In genomic region chr7:97863512-97863911, GRCm38 (mm10) we compare ENCODE assay signal across 32 mouse cellular contexts. TPM values are rescaled to one million over a fixed set of nuclear protein-coding genes. Genes with fewer than 3 reads are reported as not detected.
DNase-seq lines count a peak whose midpoint lies in the region; ATAC-seq and TF ChIP-seq lines count a peak whose summit lies in the region.
"Had no signal": no experiment of that assay in that cellular context is flagged by ENCODE, and none has a peak within 500 bp of the region (broad histone marks: within the 10 kb centered on the region; RNA-seq: fewer than 3 reads in every experiment).

No protein-coding gene starts in this region.

- no peak for TF ChIP-seq POLR2A in CH12.LX (IDR thresholded peaks at IDR 0.05; ENCODE audit: low read depth, low read length)

- no peaks in the 10 kb centered on the region for H3K36me3 ChIP-seq in CH12.LX (replicated peaks in 1 of 2; ENCODE audit: control insufficient read depth in 1 of 2, insufficient read depth in 1 of 2, low read length in 1 of 2)
- H3K36me3 ChIP-seq: G1E; heart, embryonic 10.5 days; heart, embryonic 13.5 days had no signal

- TF ChIP-seq CTCF in CH12.LX (conservative IDR thresholded peaks at IDR 0.05 in 1 of 2, IDR thresholded peaks at IDR 0.05 in 1 of 2; ENCODE audit: low read depth in 2 of 2, low read length in 2 of 2), result no peak

- TF ChIP-seq RAD21 in CH12.LX (IDR thresholded peaks at IDR 0.05; ENCODE audit: low read depth, low read length), result no peak

- DNase-seq in CH12.LX (ENCODE audit: extremely low read depth), result peak; percentile 35
- DNase-seq in heart, adult 8-10 months (ENCODE audit: low spot score), result no peak
- no peak for DNase-seq in thymus, adult 18-20 months
- DNase-seq in layer of hippocampus, adult 8-10 months (ENCODE audit: low spot score in 2 of 2), result no peak
- DNase-seq: adrenal gland, postnatal 10 days; adrenal gland, postnatal 36 days; cerebellum, adult 11 months; cerebellum, adult 2 months; cerebellum, adult 9-11 months; cerebellum, postnatal 25 days; forebrain, postnatal 0 days; gastrocnemius, postnatal 10 days; gastrocnemius, postnatal 36 days; heart, adult 18-20 months; heart, postnatal 14 days; heart, postnatal 4 days had no signal

- TF ChIP-seq EP300 in CH12.LX (IDR thresholded peaks at IDR 0.05; ENCODE audit: low read length), result peak; percentile 97

- dilution Hi-C loops in CH12.LX (cut with MboI; ENCODE audit: extremely low pct_ligation_motif_present, extremely low pct_unique_long_range_greater_than_20kb, low sequenced_read_pairs), result no loop called here

- H3K4me2 ChIP-seq in CH12.LX (ENCODE audit: insufficient read depth, low read depth, poor library complexity, severe bottlenecking), result peak overlapping the region; percentile 36; the same call in 1 of the 2 replicates
- H3K4me2 ChIP-seq: forebrain, embryonic 13.5 days; heart, embryonic 13.5 days; hindbrain, embryonic 14.5 days had no signal

- H3K4me1 ChIP-seq in CH12.LX (ENCODE audit: control insufficient read depth in 1 of 2, insufficient read depth in 2 of 2), result peaks cover 0 to 11% of the 10 kb centered on the region in 2 experiments; a peak in 2 of 4 replicates
- H3K4me1 ChIP-seq: forebrain, embryonic 10.5 days; forebrain, embryonic 13.5 days had no signal

- peak; percentile 69 for ATAC-seq in common myeloid progenitor, adult 5-6 weeks (replicated peaks; ENCODE audit: low read depth, poor library complexity, severe bottlenecking)
- peak; percentile 71 for ATAC-seq in megakaryocyte progenitor cell, adult 5-6 weeks (replicated peaks; ENCODE audit: poor library complexity)
- ATAC-seq: forebrain, embryonic 13.5 days; forebrain, postnatal 0 days; hindbrain, postnatal 0 days; inflammation-experienced regulatory T-cells, adult 6 months; intestine, embryonic 16.5 days; Patski had no signal

- no peaks in the 10 kb centered on the region for H3K9me3 ChIP-seq in CH12.LX (replicated peaks; ENCODE audit: low read length)
- H3K9me3 ChIP-seq: forebrain, embryonic 10.5 days; forebrain, embryonic 13.5 days; G1E; heart, embryonic 10.5 days; heart, embryonic 13.5 days had no signal

- no peak overlapping the region for H3K27ac ChIP-seq in CH12.LX (ENCODE audit: insufficient read depth, low read depth)
- H3K27ac ChIP-seq: forebrain, embryonic 10.5 days; forebrain, embryonic 13.5 days; heart, embryonic 10.5 days; heart, embryonic 13.5 days; hindbrain, embryonic 14.5 days; hindbrain, postnatal 0 days had no signal

- no peak overlapping the region for H3K4me3 ChIP-seq in CH12.LX (replicated peaks in 1 of 3; ENCODE audit: low read depth in 2 of 3, low read length in 2 of 3, poor library complexity in 1 of 3)
- H3K4me3 ChIP-seq: forebrain, embryonic 10.5 days; forebrain, embryonic 13.5 days; heart, embryonic 10.5 days; heart, embryonic 13.5 days had no signal

- in situ Hi-C loops in CH12.LX (cut with MboI; ENCODE audit: low pct_ligation_motif_present, low pct_unique_long_range_greater_than_20kb, low sequenced_read_pairs), result no loop called here

- H3K27me3 ChIP-seq in CH12.LX (replicated peaks), result no peaks in the 10 kb centered on the region
- H3K27me3 ChIP-seq: forebrain, embryonic 13.5 days; heart, embryonic 13.5 days; Patski had no signal

- no peak overlapping the region for H3K9ac ChIP-seq in CH12.LX (ENCODE audit: insufficient read depth, low read depth)
- H3K9ac ChIP-seq: forebrain, embryonic 13.5 days; forebrain, postnatal 0 days; heart, embryonic 13.5 days; hindbrain, embryonic 14.5 days had no signal

- no peaks in the 10 kb centered on the region for H3K79me2 ChIP-seq in CH12.LX (replicated peaks; ENCODE audit: control insufficient read depth, extremely low read depth, insufficient read depth, poor library complexity, severe bottlenecking)

TF ChIP-seq in CH12.LX, 34 proteins besides CTCF, POLR2A, EP300 and RAD21:
- TF ChIP-seq IRF4 (IDR thresholded peaks at IDR 0.05; ENCODE audit: low read depth, low read length) (peak; percentile 98), MAZ (IDR thresholded peaks at IDR 0.05; ENCODE audit: low read depth, low read length) (no peak), RCOR1 (conservative IDR thresholded peaks at IDR 0.05; ENCODE audit: low read depth, low read length) (0 out of 2 replicates have a peak, but pooled peaks have one; percentile 39), MEF2A (IDR thresholded peaks at IDR 0.05; ENCODE audit: borderline replicate concordance, low read depth, low read length) (0 out of 2 replicates have a peak, but pooled peaks have one; percentile 13)

RNA-seq across cellular contexts. Expression of gene Gdpd4, which starts 56.2 kb away (rescaled TPM):
- total RNA-seq in CH12.LX (2012; rRNA removed), result not detected in 2 replicates
- not detected in 2 replicates for total RNA-seq in CH12.LX (2014; rRNA removed)
- not detected in 2 replicates for polyA plus RNA-seq in CH12.LX (2012; ENCODE audit: insufficient read length, low read depth)
- not detected in 2 replicates for total RNA-seq in common myeloid progenitor, adult 5-6 weeks (2017)
- not detected in 2 replicates for total RNA-seq in megakaryocyte progenitor cell, adult 5-6 weeks (2015)
- not detected in 2 replicates for total RNA-seq in megakaryocyte progenitor cell, adult 5-6 weeks (2017)
- total RNA-seq in heart, adult 8-10 months (2022), result not detected
- not detected for total RNA-seq in layer of hippocampus, adult 8-10 months (2022)
- total RNA-seq: adrenal gland, adult 18-20 months; adrenal gland, postnatal 10 days; adrenal gland, postnatal 36 days; forebrain, postnatal 0 days; heart, adult 18-20 months; heart, postnatal 14 days; heart, postnatal 4 days; hindbrain, postnatal 0 days had no signal
- polyA plus RNA-seq: embryonic facial prominence, embryonic 14.5 days; forebrain, embryonic 10.5 days; forebrain, embryonic 13.5 days; G1E; heart, embryonic 13.5 days; heart, embryonic 16.5 days; hindbrain, embryonic 11.5 days; hindbrain, embryonic 14.5 days; hindbrain, postnatal 0 days; inflammation-experienced regulatory T-cells, adult 6 months; intestine, embryonic 16.5 days; Patski had no signal
